Mouse (Mus musculus) kidney, adult 2 months (tissue): Measurements from ENCODE around the gene Slc39a2. TPM values are rescaled to one million over a fixed set of nuclear protein-coding genes. Genes with fewer than 3 reads are reported as not detected.
A peak's percentile ranks its signal among the peaks of the same experiment; 100 is the strongest.

Experiments
- DNase-seq: peaks from one replicate; pipeline ENCODE4 v3.0.0; 2021
- H3K27ac ChIP-seq: fragments of 200-500 bp; 2 replicates; pipeline ENCODE4 v1.5.1; 2012; ENCODE audit warnings: low read depth, low read length, control low read depth, inconsistent platforms; ENCODE audit not compliant: insufficient read depth
- H3K27me3 ChIP-seq: fragments of 200-500 bp; replicated peaks from 2 replicates; pipeline ENCODE4 v1.6.1; 2012; ENCODE audit warnings: mild to moderate bottlenecking, moderate library complexity, low read length, inconsistent platforms; ENCODE audit not compliant: control insufficient read depth, insufficient read depth
- H3K36me3 ChIP-seq: fragments of 200-500 bp; 2 replicates; pipeline ENCODE4 v1.6.1; 2012; ENCODE audit warnings: mild to moderate bottlenecking, moderate library complexity, low read length, inconsistent platforms; ENCODE audit not compliant: control insufficient read depth, insufficient read depth
- H3K4me1 ChIP-seq: fragments of 200-500 bp; 2 replicates; pipeline ENCODE4 v1.6.1; 2011; ENCODE audit warnings: low read length; ENCODE audit not compliant: control insufficient read depth, insufficient read depth
- H3K4me3 ChIP-seq: fragments of 200-500 bp; 2 replicates; pipeline ENCODE4 v1.5.1; 2011; ENCODE audit warnings: mild to moderate bottlenecking, low read depth, low read length, control low read depth; ENCODE audit not compliant: insufficient read depth
- CTCF ChIP-seq: fragments of 200-500 bp; conservative IDR thresholded peaks from 2 replicates; pipeline ENCODE4 v1.5.1; 2011; ENCODE audit warnings: low read depth, mild to moderate bottlenecking, control low read depth, low read length, moderate library complexity, mixed read lengths; ENCODE audit not compliant: insufficient read depth, insufficient read length
- POLR2A ChIP-seq: fragments of 200-500 bp; IDR thresholded peaks from one replicate; pipeline ENCODE4 v1.6.1; 2011; ENCODE audit warnings: low read depth, low read length, control low read depth
- WGBS: fragments of 180-500 bp; shearing (Covaris S2); methylation state at CpG from one replicate; pipeline ENCODE4 v1.1.7; 2018; 5-methylcytosine and 5-hydroxymethylcytosine counted together
- polyA plus RNA-seq: library from polyadenylated mRNA; depleted of rRNA; stranded (reverse); fragments of >200 nt; gene quantifications from 2 replicates; pipeline ENCODE4 v1.2.3, GENCODE M21; 2012

The Slc39a2 gene
- polyA plus RNA-seq, 1 experiment, result 0.52 TPM

- no peak for DNase-seq
- TF ChIP-seq POLR2A, result no peak
- WGBS, result 70% methylated on average over 9 of the region's 9 CpGs
- H3K27me3 ChIP-seq, result no peaks in the 10 kb centered on the region
- H3K36me3 ChIP-seq, result no peaks in the 10 kb centered on the region
- H3K27ac ChIP-seq, result no peak overlapping the region
- H3K4me1 ChIP-seq, result no peaks in the 10 kb centered on the region
- H3K4me3 ChIP-seq, result no peak overlapping the region
These were observed 20.9 kb upstream of the Slc39a2 start for GRCm38 (mm10) chr14:51871741-51872140.

- no peak overlapping the region for H3K4me3 ChIP-seq
- H3K36me3 ChIP-seq, result no peaks in the 10 kb centered on the region
- no peaks in the 10 kb centered on the region for H3K4me1 ChIP-seq
- TF ChIP-seq CTCF, result no peak
- no peak for TF ChIP-seq POLR2A
- 64% methylated on average over 3 of the region's 3 CpGs for WGBS
- DNase-seq, result no peak
- no peak overlapping the region for H3K27ac ChIP-seq
- H3K27me3 ChIP-seq, result no peaks in the 10 kb centered on the region
These were observed 15.2 kb upstream of the Slc39a2 start for GRCm38 (mm10) chr14:51877517-51877916.

- WGBS, result under 1% methylated on average over 4 of the region's 4 CpGs
- peak overlapping the region; percentile 84 for H3K4me3 ChIP-seq
- TF ChIP-seq POLR2A (no peak), CTCF (peak; percentile 34; the same call in 1 of the 2 replicates)
- H3K4me1 ChIP-seq, result 0 out of 2 replicates have a peak, but pooled peaks cover 3% of the 10 kb centered on the region
- H3K36me3 ChIP-seq, result no peaks in the 10 kb centered on the region
- peak; percentile 85 for DNase-seq
- H3K27ac ChIP-seq, result no peak overlapping the region
- H3K27me3 ChIP-seq, result no peaks in the 10 kb centered on the region
These were observed 9.1 kb upstream of the Slc39a2 start for GRCm38 (mm10) chr14:51883527-51884030.

- WGBS, result under 1% methylated on average over 14 of the region's 14 CpGs
- peak overlapping the region; percentile 84 for H3K4me3 ChIP-seq
- H3K36me3 ChIP-seq, result no peaks in the 10 kb centered on the region
- no peaks in the 10 kb centered on the region for H3K27me3 ChIP-seq
- DNase-seq, result peak; percentile 10
- TF ChIP-seq CTCF, result no peak
- no peak for TF ChIP-seq POLR2A
- H3K4me1 ChIP-seq, result 0 out of 2 replicates have a peak, but pooled peaks cover 3% of the 10 kb centered on the region
- no peak overlapping the region for H3K27ac ChIP-seq
These were observed 8.6 kb upstream of the Slc39a2 start for GRCm38 (mm10) chr14:51884031-51884544.

- Histone ChIP-seq H3K27ac (peak within 1 kb of the TSS; percentile 19; the same call in 1 of the 2 replicates), H3K27me3 (no peaks in the 10 kb centered on the region), H3K36me3 (no peaks in the 10 kb centered on the region), H3K4me3 (peak within 1 kb of the TSS; percentile 84), H3K4me1 (0 out of 2 replicates have a peak, but pooled peaks cover 3% of the 10 kb centered on the region)
- TF ChIP-seq POLR2A (peak; percentile 45), CTCF (0 out of 2 replicates have a peak, but pooled peaks have one; percentile 5)
- WGBS, result under 1% methylated on average over 43 of the region's 43 CpGs
- peak; percentile 97 for DNase-seq
These were observed 7.9 kb upstream of the Slc39a2 start, which contains the start of gene Mettl17 for GRCm38 (mm10) chr14:51884598-51885331. Gene Mettl17 (plus strand): TSS chr14:51884842.

GRCm38 (mm10) chr14:51886051-51886450, 6.6 kb upstream of the Slc39a2 start:
- 69% methylated on average over 6 of the region's 6 CpGs for WGBS
- Histone ChIP-seq H3K27ac (no peak overlapping the region), H3K4me1 (0 out of 2 replicates have a peak, but pooled peaks cover 3% of the 10 kb centered on the region), H3K27me3 (no peaks in the 10 kb centered on the region), H3K4me3 (no peak overlapping the region), H3K36me3 (0 out of 2 replicates have a peak, but pooled peaks cover 2% of the 10 kb centered on the region)
- TF ChIP-seq POLR2A (no peak), CTCF (no peak)
- no peak for DNase-seq

GRCm38 (mm10) chr14:51889833-51890232, 2.9 kb upstream of the Slc39a2 start:
- Histone ChIP-seq H3K36me3 (peaks cover 2% of the 10 kb centered on the region; the same call in 1 of the 2 replicates), H3K4me1 (0 out of 2 replicates have a peak, but pooled peaks cover 3% of the 10 kb centered on the region), H3K27ac (no peak overlapping the region), H3K4me3 (no peak overlapping the region), H3K27me3 (no peaks in the 10 kb centered on the region)
- WGBS, result 81% methylated on average over 6 of the region's 6 CpGs
- TF ChIP-seq POLR2A, result no peak
- TF ChIP-seq CTCF, result no peak
- DNase-seq, result no peak
